Mouse (Mus musculus) spleen, adult 2 months (tissue): ENCODE results near the gene Sart1.

Experiments
- CTCF ChIP-seq: fragments of 200-500 bp; IDR thresholded peaks from 2 replicates; pipeline ENCODE4 v1.5.1; 2011; ENCODE audit warnings: mild to moderate bottlenecking, inconsistent platforms; ENCODE audit not compliant: insufficient read depth, insufficient read length, insufficient replicate concordance; ENCODE audit errors: extremely low read depth
- POLR2A ChIP-seq: fragments of 200-500 bp; IDR thresholded peaks from 2 replicates; pipeline ENCODE4 v1.6.1; 2011; ENCODE audit warnings: low read depth, low read length, inconsistent platforms

DNA sequence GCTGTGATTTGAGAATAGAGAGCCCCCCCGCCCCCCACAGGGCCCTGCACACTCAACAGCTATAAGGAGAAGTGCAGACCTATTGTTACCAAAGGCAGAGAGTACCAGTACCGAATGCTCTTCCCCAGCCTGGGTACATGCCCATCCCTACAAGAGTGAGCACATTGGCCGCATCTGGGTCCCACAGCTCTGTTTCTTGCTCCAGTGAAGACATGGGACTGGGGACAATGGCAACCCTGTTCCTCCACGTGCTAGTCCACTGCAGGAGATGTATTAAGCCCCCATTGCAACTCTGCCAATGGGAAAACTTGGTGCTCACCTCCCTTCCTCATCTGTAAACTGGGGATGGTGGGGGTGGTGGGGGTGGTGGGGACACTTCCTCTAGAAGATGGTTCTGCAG, 25.3 kb upstream of the Sart1 start:
- TF ChIP-seq POLR2A (no peak), CTCF (no peak)
